Mouse (Mus musculus): Measurements from ENCODE around the gene Lrrc40.

DNA sequence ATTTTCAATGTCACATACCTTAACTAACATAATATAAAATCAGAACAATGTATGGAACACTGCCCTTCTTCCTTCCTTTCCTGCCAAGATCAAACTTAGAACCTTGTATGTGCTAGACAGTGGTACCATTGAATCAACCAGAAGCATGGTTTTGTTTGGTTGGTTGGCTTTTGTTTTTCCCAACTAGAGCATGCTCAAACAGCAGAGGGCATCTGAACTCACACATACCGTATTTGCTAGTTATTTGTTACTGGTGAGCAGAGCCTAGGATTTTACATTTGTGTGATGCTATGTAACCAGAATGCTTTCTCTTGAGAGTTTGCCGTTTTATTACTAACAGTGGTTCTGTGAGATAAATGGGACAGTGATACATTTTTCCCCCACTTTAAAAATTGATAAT, 13.0 kb downstream of the Lrrc40 start:
- no peak for TF ChIP-seq HCFC1 (IDR thresholded peaks at IDR 0.05; ENCODE audit: borderline replicate concordance, insufficient read depth, low read length)
- TF ChIP-seq MAFK (IDR thresholded peaks at IDR 0.05; ENCODE audit: insufficient read depth, low read depth, low read length) = no peak
- no peak for TF ChIP-seq CHD2 (IDR thresholded peaks at IDR 0.05; ENCODE audit: low read depth, low read length)
- TF ChIP-seq ZNF384 (IDR thresholded peaks at IDR 0.05; ENCODE audit: low read depth, low read length) = no peak
